Mouse (Mus musculus): ENCODE measurements at regions not wholly inside any gene's neighbourhood (a gene's known extent, or its start where the extent isn't known, plus 50 kb on each side); places are given as distances from the start of the nearest gene placed in this dataset.

GRCm38 (mm10) chr14:62071140-62071539, 221.2 kb upstream of the Rnaseh2b start:
- no peak for DNase-seq (ENCODE audit: low spot score in 2 of 2)

DNA sequence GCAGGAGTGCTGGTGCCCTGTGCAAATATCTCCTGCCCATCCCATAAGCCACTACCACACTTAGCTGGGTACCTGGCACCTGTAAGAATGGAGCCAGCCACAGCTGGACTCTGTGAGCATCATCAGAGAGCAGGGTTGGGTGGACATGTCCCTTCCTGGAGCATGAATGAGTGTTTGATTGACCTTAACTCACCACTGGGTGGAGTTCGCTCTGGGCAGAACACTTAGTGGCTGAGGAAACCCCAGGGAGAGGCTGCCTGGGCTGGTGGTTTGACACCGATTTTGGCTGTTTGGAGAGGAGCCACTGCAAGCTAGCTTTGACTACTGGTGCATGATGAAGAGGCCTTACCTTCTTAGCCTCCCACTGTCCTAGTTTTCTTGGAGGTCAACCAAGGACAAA, 208.3 kb upstream of the Rnaseh2b start:
- no peak for DNase-seq (ENCODE audit: low spot score in 2 of 2)

DNA sequence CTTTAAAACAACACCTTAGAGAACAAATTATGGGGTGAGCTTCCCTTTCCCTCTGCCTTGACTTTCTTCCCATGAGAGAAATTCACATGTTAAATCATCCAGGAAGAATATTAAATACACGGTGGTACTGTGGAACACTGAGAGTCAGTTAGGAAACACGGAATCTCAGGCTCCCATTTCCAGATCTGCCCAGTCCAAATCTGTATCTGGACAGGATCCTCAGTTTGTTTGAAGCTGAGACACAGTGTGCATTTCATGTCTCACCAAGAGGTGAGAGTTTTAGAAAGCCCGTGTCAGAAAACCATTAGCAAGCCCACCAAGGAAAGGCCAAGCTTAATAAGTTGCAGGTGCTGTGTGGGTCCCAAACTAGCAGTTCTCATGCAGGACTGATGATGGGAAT, 204.2 kb upstream of the Rnaseh2b start:
- peak in 1 of 2 experiments; percentile 13 for DNase-seq (ENCODE audit: low spot score in 2 of 2)

GRCm38 (mm10) chr14:62117532-62117931, 174.9 kb upstream of the Rnaseh2b start:
- DNase-seq (ENCODE audit: low spot score in 2 of 2): peak in 1 of 2 experiments; percentile 29

- peak in 1 of 2 experiments; percentile 16 for DNase-seq (ENCODE audit: low spot score in 2 of 2)
Measured at GRCm38 (mm10) chr14:62118542-62118953, 173.8 kb upstream of the Rnaseh2b start.

- no peak for DNase-seq (ENCODE audit: low spot score in 2 of 2)
Measured at GRCm38 (mm10) chr14:62128918-62129317, 163.5 kb upstream of the Rnaseh2b start.

DNA sequence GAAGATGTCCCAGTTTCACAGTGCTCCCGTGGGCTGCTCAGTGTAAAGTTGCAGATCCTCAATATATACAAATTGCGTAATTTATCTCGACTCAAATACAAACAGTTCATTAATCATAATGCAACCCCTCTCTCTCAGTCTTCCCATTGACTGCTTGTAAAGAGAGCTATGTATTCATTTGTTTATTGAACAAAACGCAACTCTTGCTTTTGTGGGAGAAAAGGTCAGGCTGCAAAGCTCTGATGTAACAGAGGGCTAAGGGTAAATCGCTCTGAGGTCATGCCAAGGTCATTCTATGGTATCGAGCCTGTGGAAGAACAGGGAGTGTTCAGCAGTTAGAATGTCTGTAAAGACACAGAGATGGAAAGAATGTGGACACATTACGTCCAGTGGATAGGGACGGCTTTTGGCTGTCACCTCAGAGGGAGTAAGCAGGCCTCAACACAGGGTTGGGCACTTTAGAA, 160.0 kb upstream of the Rnaseh2b start:
- peak in 1 of 2 experiments; percentile 16 for DNase-seq (ENCODE audit: low spot score in 2 of 2)

DNA sequence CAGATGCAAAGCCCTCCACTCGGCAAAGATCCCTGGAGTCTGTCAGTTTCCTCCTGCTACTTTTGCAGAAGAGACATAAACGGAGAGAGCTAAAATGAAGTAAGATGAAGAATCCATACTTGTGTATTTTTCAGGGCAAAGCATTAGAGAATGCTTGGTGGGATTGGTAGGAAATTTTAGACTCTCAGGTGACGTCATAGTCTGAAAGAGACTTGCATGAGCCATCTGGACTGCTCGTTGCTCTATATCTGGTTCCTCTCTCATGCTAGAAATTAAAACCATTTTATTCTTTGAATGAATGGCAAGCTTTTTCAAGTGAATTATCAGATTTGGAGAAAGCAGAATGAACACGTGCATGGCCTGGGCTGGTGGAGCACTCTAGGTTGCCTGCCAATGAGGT, 154.4 kb upstream of the Rnaseh2b start:
- no peak for DNase-seq (ENCODE audit: low spot score in 2 of 2)

- no peak for DNase-seq (ENCODE audit: low spot score in 2 of 2)
Measured at GRCm38 (mm10) chr14:62144385-62145030, 147.9 kb upstream of the Rnaseh2b start.

DNA sequence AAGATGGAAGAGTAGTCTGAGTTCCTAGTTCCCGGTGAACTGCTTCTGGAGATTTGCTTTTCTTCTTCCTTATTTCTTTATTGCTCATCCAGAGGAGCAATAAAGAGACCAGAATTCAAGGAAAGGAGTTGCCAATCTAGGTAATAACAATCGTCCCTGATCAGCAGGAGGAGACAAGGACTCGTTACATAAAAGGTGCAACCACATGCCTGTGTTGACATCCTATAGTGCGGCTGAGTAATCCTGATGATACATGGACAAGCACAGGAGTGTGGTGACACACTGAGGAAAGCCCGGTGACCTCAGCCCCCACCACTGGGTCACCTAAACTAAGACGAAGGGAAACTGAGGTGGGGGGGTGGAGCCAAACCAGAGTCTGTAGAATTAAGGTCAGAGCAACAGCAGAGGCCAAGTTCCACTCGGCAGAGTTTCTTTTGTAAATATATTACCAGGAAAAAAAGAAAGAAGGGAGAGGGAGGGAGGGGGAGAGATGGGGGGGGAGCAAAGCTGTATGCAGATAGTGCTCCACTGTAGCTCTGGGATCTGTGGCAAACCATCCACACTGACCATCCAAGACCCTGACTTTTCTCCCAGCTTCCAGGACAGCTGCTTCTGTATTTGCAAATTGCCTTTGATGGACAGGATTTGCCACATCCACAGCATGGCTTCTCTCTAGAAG, 135.2 kb upstream of the Rnaseh2b start:
- no peak for DNase-seq (ENCODE audit: low spot score in 2 of 2)

GRCm38 (mm10) chr14:62159690-62160089, 132.7 kb upstream of the Rnaseh2b start:
- no peak for DNase-seq (ENCODE audit: low spot score in 2 of 2)

GRCm38 (mm10) chr14:62163120-62163796, 129.1 kb upstream of the Rnaseh2b start:
- DNase-seq (ENCODE audit: low spot score in 2 of 2): peak in 1 of 2 experiments; percentile 19

GRCm38 (mm10) chr14:62164918-62165317, 127.5 kb upstream of the Rnaseh2b start:
- DNase-seq (ENCODE audit: low spot score in 2 of 2): no peak

DNA sequence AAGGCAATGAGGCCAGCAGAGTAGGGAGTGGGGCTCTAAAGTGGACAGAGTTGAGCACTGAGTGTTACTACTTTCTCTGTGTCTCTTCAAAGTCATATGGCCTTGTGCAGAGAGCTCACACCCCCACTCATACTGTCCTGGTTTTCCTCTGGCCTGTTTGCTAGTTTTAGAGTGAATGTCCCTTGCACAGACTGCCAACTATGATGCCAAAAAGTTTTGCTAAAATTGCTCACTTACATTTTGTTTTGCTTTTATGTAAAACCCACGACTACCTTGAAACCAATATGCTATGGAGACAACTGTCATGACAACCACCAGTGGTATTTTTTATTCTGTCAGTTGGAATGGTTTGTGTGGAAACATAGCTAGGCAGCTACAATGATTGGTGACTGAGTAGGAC, 126.4 kb upstream of the Rnaseh2b start:
- DNase-seq (ENCODE audit: low spot score in 2 of 2): no peak

DNA sequence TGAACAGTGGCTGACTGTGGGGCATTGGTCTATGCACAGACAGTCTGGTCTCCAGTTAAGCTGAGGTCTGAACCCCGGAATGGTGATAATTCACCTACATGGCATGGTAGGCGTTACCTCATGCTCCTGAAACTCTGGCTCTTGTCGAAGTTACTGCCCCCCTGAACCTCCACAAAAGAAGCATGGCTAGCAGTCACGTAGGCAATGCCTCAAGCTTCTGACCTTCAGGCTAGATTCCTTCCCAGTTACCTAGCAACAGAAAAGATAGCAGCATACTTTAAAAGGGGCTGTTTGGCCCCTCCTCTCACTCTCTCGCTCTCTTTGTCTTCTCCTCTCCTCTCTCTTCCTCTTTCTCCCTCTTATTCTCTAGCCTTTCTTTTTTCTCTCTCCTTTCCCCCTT, 125.8 kb upstream of the Rnaseh2b start:
- no peak for DNase-seq (ENCODE audit: low spot score in 2 of 2)

- DNase-seq (ENCODE audit: low spot score in 2 of 2): no peak
Measured at GRCm38 (mm10) chr14:62167090-62167489, 125.3 kb upstream of the Rnaseh2b start.

GRCm38 (mm10) chr14:62168711-62169110, 123.7 kb upstream of the Rnaseh2b start:
- no peak for DNase-seq (ENCODE audit: low spot score in 2 of 2)

DNA sequence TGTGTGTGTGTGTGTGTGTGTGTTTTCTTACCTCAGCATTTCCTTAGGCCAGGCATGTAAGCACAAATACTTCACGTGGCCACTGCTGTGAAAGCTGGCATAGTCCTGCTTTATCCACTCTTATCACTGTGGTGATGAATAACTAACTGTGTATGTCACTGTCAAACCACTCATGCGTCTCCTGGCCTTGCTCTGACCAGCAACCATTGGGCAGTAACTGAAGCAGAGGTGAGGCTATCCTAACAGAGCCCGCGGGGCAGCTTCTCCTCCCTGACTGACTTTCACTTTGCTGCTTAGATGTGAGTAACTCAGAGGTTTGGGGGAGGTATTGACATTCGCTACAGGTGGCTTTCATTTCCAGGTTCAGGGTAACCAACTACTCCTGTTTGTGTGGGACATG, 122.0 kb upstream of the Rnaseh2b start:
- no peak for DNase-seq (ENCODE audit: low spot score in 2 of 2)

DNA sequence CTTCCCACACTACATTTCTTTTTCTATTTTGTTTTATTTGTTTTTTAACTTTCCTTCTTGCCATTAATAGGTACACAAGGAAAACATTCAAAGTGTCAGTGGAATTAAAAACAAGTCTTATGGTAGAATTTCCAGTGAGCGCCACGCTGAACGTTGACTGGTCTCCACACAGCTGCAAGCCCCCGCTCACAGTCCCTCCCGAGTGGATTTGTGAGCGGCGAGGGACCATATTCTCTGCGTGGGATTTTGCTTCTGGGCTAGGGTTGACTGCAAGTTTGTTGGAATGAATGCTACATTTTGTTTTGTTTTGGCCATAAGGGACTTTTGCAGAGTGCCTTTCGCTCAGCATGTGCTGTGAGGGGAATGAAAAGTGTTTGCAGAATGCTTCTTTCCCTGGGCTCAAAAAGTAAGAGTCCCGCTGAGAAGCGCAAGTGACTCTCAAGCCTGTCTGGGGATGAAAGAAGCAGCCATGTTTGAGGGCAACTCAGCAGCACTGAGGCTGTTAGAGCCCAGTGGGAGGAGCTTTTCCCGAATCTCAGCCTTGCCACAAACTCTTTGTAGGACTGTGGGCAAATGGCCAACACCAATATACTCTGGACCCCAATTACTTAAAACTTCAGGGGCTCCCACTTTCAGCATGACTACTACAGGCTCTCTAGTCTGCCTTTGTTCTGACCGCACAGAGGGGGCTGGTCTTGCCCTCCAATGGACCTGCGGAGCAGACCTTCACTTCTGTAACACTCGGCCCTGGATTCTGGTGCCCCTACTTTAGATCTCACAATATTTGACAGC, 120.9 kb upstream of the Rnaseh2b start:
- no peak for DNase-seq (ENCODE audit: low spot score in 2 of 2)

DNA sequence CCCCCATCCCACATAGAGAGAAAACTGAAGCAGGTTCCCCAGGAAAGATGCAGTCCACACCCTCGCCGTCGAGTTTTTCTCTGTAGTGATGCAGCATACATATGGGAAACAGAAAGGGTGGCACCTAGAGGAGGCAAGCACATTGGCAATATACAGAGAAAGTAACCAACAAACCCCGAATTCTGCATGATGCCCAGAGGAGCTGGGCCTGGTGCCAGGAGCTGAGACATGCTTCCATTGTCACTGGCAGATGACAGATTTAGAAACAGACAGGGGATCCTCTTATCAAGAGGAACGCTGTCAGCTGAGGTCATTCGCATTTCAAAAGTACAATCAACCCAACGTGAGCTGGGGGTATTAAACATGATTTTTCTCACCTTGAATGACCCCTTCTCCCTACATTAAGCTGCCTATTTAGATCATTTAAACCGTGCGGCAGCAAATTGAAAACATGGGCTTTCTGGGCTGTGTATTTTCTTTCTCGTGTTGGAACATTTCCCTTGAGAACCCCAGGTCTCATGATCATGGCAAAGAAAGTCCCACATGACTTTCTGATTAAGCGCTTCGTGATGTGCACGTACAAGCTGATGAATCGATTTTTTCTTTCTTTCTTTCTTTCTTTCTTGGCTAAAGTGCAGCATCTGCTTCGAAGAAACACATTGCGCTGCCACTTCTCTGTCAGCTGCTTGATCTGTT, 118.4 kb upstream of the Rnaseh2b start:
- DNase-seq (ENCODE audit: low spot score in 2 of 2): no peak

GRCm38 (mm10) chr14:62175384-62176048, 116.9 kb upstream of the Rnaseh2b start:
- no peak for DNase-seq (ENCODE audit: low spot score in 2 of 2)

Measured in spleen, postnatal 4 days (tissue).